Mouse (Mus musculus) small intestine, adult 2 months (tissue): ENCODE data around the gene Fbn1.

Experiments
- CTCF ChIP-seq: fragments of 200-500 bp; IDR thresholded peaks from 2 replicates; pipeline ENCODE4 v1.5.1; 2012; ENCODE audit warnings: low read depth, mild to moderate bottlenecking, control low read depth, inconsistent platforms, low read length, moderate library complexity, mixed read lengths; ENCODE audit not compliant: insufficient replicate concordance, insufficient read length; ENCODE audit errors: extremely low read depth
- POLR2A ChIP-seq: fragments of 200-500 bp; IDR thresholded peaks from 2 replicates; pipeline ENCODE4 v1.6.1; 2012; ENCODE audit warnings: low read depth, mild to moderate bottlenecking, control low read depth, inconsistent platforms, low read length, moderate library complexity

GRCm38 (mm10) chr2:125290197-125290965, 217.4 kb downstream of the Fbn1 start:
- TF ChIP-seq POLR2A: no peak
- no peak for TF ChIP-seq CTCF
